Mouse (Mus musculus) liver, adult (tissue): Measurements from ENCODE around the gene Smug1.

Experiments
- GATA4 ChIP-seq: IDR thresholded peaks from 2 replicates; pipeline ENCODE4 v1.6.1; 2014; ENCODE audit warnings: mild to moderate bottlenecking, low read length; ENCODE audit not compliant: insufficient replicate concordance

The Smug1 gene

DNA sequence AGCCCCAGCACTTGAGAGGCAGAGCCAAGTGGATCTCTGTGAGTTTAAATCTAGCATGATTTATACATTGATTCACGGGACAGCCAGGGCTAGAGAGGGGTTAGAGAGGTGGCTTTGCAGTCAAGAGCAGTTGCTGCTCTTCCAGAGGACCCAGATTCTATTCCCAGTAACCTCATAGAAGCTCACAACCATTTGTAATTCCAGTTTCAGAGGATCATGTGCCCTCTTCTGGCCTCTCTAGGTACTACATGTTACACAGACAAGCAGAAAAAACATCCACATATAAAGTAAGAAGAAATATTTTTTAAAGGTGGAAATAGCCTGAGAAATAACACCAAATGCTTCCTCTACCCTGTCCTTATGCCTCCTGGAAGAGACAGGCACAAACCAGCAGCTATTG, 36.2 kb downstream of the Smug1 start:
- no peak for TF ChIP-seq GATA4

DNA sequence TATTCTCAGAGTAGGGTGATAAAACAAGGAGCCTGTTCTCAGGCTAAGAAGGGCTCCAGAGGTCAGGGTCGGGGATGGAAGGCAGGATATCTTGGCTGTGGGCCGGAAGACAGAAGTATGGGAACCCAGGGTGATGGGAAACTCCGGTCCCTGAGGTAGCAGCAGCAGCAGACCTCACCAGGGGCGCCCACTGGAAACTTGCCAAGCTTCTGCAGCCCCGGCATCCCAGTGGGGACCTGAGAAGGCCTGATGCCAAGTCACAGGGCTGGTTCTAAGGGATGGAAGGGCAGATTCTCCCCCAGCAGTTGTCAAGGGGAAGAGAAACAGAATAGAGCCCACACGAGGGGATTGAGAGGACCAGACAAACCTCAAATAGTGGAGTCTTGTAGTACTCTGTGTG, 37.6 kb downstream of the Smug1 start:
- no peak for TF ChIP-seq GATA4

DNA sequence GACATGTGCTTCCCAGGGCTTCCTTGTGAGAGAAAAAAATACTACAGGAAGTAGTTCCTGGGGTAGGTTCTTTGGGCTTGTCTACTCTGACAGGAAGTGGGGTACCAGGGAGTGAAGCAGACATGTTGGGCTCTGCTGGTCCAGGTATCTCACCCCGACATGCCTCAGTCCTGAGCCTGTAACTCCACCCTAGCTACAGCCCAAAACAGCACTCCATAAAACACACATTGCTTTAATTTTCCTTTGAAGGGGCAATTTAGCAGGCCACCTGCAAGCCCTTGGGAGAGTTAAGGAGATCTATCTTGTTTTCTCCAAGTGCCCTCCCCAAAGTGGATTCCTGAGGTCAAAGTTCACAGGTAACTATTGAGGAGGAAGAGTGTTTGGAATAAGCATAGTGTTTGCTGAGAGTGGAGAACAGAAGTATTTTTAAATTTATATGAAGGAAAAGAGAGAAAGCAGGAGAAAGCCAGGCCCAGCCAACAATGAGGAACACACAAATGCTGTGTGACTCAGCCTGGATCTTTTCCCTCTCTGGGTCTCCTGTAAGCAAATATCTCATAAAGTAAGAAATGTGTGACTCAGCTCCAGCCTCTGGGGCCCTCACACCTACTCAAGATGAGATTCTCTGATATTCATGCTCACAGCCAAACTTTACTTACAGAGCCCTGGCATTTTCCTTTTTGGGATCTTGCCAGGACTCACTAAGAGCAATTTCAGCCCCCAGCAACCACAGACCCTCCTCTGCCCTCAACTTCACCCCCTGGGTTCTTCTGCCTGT, 38.6 kb downstream of the Smug1 start:
- no peak for TF ChIP-seq GATA4

DNA sequence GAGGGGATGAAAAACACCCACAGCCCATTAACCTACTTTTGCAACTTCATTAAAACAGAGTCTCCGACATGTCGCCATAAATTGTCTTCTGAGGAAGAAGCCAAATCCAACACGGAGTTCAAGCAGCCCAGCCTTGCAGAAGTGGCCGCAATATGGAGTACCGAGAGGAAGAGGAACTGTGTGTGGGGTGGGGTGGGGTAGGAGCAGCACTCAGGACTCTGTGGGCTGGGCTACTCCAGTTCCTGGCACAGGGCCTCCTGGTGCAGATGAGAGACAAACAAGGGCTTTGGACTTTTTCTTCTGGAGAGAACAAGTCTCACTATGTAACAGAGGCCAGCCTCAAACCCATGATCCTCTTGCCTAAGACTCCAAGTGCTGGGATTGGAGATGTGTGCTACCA, 40.9 kb downstream of the Smug1 start:
- TF ChIP-seq GATA4, result no peak

DNA sequence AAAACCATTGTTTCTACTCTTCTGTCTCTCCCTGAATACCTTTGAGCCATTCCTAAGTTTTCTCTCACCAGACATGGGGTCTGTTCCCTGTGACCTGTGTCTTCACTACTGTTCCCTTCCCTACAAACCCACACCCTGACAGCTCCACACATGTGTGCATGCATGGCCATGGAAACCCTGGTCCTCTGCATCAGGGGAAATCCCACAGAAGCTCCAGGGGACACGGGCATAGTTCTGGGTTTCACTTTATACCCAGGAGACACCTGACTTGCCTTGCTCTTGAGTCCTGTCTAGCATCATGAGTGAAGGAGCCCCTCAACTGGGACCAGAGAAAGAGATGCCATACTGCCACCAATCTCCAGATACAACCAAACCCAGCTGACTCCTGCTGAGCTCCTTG, 42.6 kb downstream of the Smug1 start:
- no peak for TF ChIP-seq GATA4

DNA sequence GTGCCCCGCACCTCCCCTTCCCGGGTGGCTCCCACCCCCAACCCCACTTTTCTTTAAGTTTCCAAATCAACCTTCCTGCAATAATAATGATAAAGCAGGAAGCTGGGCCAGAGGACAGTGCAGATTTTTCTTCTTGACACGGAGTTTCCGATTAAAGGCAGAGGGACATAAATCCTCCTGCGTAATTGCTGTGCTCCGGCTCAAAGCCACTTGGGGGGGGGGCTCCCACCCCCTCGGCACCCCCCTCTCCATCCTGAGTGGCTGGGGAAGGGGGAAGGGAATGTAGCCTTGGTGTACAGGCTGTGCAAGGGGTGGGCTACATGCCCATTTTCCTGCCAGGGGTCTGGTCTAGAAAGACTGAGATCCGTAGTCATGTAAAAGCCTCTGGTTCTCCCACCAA, 43.5 kb downstream of the Smug1 start:
- no peak for TF ChIP-seq GATA4

DNA sequence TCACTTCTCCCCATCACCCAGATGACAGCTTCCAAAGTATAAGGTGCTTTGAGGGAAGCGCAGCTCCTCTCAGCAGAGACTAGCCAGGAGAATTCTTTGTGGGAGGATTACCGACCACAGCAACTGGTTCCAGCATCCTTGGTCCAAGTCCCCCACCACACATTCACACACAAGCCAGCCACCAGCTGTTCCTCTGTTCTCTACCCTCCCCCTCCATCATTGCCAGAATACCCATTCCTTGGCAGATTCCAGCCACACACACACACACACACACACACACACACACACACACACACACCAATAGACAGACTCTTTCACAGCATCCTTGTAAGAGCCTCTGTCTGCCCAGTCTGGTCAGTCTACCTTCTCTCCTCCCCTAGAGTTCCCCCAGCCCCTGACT, 44.5 kb downstream of the Smug1 start:
- TF ChIP-seq GATA4, result no peak

DNA sequence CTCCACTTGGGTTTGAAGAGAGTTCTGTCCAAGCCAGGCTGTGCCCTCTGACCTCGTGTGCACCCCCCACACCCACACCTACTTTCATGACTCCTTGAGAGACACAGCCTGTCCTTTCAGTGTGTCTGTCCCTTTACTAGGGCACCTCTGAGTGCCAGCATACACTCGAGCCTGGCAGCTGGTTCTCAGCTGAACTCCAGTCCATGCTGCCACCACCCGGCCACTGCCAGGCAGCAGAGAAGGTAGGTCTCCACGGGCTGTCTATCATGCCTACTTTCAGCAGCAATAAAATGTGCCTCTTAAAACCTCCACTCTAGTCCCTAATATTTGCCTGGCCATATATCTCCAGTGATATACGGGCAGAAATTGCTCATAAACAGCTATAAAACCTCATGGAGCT, 45.5 kb downstream of the Smug1 start:
- TF ChIP-seq GATA4, result no peak

DNA sequence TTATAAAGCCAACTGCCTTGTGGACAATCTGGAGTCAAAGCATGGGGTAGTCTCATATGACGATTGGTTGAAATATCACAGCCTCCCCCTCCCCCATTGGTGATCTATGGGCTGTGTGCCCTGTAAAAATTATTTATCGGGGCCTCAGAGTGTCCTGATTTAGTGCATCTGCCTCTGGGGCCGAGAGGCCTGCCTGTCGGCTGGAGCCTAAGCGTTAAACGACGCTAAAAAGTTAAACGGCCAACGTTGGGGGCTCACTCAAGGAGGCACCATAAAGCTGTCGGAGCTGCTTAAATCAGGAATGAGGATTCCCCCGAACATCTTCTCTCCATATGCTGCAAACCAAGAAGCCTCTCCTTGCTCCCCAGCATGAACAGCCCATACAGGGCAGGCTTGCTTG, 46.3 kb downstream of the Smug1 start:
- TF ChIP-seq GATA4, result no peak

DNA sequence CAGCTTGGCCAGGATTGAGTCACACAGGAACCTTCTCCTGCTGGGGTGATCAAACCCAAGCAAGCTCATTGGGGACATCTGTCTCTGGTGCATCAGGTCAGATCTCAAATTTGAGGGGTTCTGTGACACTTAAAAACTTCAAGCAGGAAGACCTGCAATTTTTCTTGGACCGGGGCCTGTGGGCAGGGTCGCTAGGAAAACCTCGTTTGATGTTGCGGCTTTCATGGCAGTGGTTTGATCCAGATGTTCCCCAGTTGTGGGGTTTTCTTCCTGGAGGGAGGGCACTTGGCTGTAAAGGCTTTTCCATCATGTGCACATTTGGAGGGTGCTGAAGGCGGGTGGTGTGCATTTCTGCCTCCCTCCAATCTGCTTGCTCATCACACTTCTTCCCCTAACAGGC, 51.2 kb downstream of the Smug1 start:
- no peak for TF ChIP-seq GATA4

DNA sequence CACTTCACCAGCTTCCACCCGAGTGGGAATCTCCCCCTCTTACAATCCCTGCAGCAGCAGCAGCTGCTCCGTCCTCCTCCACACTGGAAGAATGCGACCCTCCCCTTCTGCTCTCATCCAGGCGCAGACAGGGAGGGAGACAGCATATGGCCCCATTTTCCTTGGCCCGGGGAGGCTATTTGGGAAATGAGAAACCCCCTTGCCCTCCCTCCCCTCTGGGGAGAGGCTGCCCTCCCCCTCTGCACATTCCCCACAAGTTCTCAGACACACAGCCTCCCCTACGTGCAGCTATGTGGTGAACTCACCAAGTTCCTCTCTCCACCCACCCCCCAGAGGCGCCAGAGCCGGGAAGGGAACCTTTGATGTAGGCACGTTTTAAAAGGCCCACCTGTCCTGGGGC, 51.6 kb downstream of the Smug1 start:
- TF ChIP-seq GATA4, result no peak

DNA sequence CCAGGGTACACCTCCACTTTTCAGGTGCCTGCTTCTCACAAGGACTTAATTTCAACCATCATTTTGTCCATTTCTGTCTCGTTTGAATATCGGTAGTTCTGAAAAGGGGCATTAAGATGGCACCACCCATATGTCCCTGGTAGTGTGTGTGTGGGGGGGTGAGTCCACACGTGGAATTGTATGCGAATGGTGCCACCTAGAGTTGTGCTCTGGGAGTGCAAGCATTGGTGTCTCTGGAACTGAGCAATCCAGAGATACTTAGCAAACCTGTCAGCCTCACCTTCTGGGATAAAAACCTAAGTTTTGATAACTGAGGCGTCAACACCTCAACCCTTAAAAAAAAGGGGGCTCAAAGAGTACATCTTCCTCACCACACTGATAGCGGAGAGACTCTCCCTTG, 53.8 kb downstream of the Smug1 start:
- TF ChIP-seq GATA4, result no peak

DNA sequence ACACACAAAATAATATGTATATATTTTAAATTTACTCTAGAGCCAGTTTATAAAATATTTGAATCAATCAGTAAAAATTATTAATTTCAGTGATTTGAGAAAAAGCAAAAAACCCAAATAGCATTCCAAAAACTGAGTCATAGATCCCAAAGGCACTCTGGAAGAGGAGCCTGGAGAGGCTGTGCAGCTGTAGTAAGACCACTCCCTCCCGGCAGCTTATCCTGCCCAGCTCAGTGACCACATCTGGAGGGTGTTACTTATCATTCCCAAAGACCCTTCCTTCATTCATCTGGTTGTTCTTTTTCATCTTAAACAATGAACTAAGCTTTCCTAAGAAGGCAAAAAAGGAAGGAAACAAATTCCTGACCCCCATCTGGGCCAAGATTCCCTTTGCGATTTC, 54.6 kb downstream of the Smug1 start:
- TF ChIP-seq GATA4, result no peak

DNA sequence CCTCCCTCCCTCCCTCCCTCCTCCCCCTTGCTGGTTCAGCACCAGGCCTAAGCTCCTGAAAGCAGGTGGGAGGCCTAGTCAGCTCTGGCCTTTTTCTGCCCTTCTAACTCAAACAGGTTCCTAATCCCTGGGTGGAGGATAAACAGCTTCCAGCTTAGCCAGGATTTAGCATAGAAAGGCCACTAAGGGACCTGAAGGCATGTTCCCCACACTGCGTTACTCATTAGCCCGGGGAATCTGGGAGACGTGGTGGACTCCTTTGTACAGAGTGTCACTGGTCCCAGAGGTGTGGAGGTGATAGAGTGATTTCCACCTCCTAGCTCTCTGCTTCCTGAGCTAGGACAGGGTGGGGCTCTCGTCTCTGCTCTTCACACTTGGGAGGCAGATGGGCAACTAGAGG, 57.0 kb downstream of the Smug1 start:
- no peak for TF ChIP-seq GATA4

DNA sequence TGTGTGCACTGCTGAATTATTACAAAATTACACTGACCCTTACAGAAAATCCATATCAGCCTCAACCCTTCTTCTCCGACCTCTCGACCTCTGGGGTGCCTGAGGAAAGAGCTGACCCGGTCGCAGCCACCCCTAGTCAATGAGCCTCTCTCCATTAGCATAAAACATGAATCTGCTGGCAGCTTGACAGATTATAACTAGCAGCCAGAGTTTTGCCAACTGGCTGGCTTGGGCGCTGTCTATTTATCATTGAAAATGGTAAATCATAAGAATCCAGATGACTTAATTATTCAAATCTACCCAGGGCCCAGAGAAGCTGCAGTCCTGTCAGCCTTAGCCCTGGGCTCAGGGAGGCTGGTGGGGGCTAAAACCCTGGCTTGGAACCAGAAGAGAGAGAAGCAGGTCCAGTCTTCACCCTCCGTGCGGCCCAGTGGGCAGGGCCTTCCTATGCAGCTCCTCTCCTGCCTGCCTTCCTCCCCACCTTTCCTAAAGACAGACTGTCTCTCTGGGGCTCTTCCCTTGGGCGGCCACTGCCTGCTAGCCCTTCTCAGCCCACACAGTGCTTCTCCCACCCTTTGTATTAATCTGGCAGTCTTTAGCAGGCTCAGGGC, 58.7 kb downstream of the Smug1 start:
- TF ChIP-seq GATA4, result no peak

DNA sequence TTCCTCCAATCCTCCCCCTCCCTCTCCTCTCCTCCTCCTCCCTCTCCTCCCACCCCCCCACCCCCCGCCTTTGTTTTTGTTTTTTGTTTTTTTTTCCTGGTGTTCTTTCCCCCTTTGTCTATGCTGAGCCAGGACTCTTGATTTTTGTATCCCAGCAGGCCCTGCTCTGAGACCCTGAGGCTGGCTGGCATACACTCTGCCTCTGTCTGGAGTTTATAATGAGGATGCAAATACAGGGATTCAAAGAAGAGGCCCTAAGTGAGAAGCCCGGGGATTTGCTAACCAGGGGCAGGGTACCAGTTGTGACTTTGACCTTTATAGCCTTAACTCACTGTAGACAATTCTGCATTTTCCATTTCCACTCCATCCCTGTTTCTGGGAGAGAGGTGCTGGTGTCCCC, 60.7 kb downstream of the Smug1 start:
- TF ChIP-seq GATA4, result no peak
